Mouse (Mus musculus): ENCODE measurements around the gene Necab2. TPM values are rescaled to one million over a fixed set of nuclear protein-coding genes. Genes with fewer than 3 reads are reported as not detected.

Necab2 gene
- polyA plus RNA-seq, 1 experiment: not detected

- H3K4me1 ChIP-seq (ENCODE audit: control insufficient read depth, insufficient read depth, low read length): no peaks in the 10 kb centered on the region
- no peak overlapping the region for H3K4me3 ChIP-seq (ENCODE audit: insufficient read depth, low read length)
- no peak overlapping the region for H3K27ac ChIP-seq (ENCODE audit: insufficient read depth, low read depth, low read length)
- TF ChIP-seq CTCF (IDR thresholded peaks at IDR 0.05; ENCODE audit: low read depth, low read length) (no peak), POLR2A (IDR thresholded peaks at IDR 0.05; ENCODE audit: borderline replicate concordance, low read depth, low read length) (no peak)
Observed at GRCm38 (mm10) chr8:119502111-119502510, 55.6 kb downstream of the Necab2 start.

DNA sequence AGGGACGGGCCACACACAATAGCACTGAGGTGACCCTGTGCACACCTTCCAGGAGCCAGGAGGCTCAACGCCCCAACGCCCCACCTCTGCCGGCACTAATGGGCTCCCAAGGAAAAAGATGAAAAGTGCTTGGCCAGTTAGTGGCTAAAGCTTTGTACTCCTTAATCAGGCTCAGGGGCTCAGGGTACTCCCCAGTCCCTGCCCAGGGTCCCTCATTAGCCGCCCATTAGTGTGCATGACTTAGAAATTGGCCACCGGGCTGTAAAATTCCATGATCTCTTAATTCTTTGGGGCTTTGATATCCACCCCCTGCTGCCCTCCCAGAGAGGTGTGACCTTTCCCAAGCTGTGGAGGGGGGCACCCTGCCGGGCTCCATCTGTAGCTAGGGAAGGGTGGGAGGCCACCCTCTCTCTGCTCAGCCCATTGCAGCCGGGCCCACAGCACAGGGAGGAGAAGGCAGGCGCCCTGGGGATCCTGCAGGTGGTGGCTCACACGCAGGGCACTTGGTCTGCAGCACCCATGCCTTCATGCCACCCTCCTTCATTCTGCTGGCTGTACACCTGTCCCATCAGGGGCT, 56.8 kb downstream of the Necab2 start:
- H3K4me1 ChIP-seq (ENCODE audit: control insufficient read depth, insufficient read depth, low read length): no peaks in the 10 kb centered on the region
- no peak overlapping the region for H3K4me3 ChIP-seq (ENCODE audit: insufficient read depth, low read length)
- H3K27ac ChIP-seq (ENCODE audit: insufficient read depth, low read depth, low read length): no peak overlapping the region
- TF ChIP-seq CTCF (IDR thresholded peaks at IDR 0.05; ENCODE audit: low read depth, low read length) (no peak), POLR2A (IDR thresholded peaks at IDR 0.05; ENCODE audit: borderline replicate concordance, low read depth, low read length) (no peak)

GRCm38 (mm10) chr8:119505488-119505887, 59.0 kb downstream of the Necab2 start:
- Histone ChIP-seq H3K27ac (ENCODE audit: insufficient read depth, low read depth, low read length) (no peak overlapping the region), H3K4me3 (ENCODE audit: insufficient read depth, low read length) (no peak overlapping the region), H3K4me1 (ENCODE audit: control insufficient read depth, insufficient read depth, low read length) (no peaks in the 10 kb centered on the region)
- TF ChIP-seq CTCF (IDR thresholded peaks at IDR 0.05; ENCODE audit: low read depth, low read length) (no peak), POLR2A (IDR thresholded peaks at IDR 0.05; ENCODE audit: borderline replicate concordance, low read depth, low read length) (no peak)

DNA sequence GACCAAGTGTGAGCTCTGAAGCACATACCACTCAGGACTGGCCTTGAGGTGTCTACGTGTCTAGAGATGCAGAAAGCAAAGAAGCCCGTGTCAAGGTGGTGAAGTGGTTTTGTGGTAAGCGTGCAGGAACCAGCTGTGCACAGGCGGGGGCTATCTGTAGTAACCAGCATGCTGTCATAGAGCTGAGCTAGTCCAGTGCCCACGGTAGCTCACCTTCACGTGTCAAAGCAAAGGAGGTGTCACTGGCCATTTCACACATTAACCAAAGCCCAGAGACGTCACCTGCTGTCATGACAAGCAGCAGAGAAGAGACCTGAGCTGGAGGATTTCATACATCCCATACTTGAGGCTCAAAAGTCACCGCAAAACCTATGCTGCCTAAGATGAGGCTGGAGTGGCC, 59.6 kb downstream of the Necab2 start:
- TF ChIP-seq CTCF (IDR thresholded peaks at IDR 0.05; ENCODE audit: low read depth, low read length): no peak
- TF ChIP-seq POLR2A (IDR thresholded peaks at IDR 0.05; ENCODE audit: borderline replicate concordance, low read depth, low read length): no peak
- H3K4me1 ChIP-seq (ENCODE audit: control insufficient read depth, insufficient read depth, low read length): no peaks in the 10 kb centered on the region
- H3K27ac ChIP-seq (ENCODE audit: insufficient read depth, low read depth, low read length): no peak overlapping the region
- no peak overlapping the region for H3K4me3 ChIP-seq (ENCODE audit: insufficient read depth, low read length)

- H3K27ac ChIP-seq (ENCODE audit: insufficient read depth, low read depth, low read length): no peak overlapping the region
- H3K4me3 ChIP-seq (ENCODE audit: insufficient read depth, low read length): no peak overlapping the region
- TF ChIP-seq POLR2A (IDR thresholded peaks at IDR 0.05; ENCODE audit: borderline replicate concordance, low read depth, low read length) (no peak), CTCF (IDR thresholded peaks at IDR 0.05; ENCODE audit: low read depth, low read length) (no peak)
- H3K4me1 ChIP-seq (ENCODE audit: control insufficient read depth, insufficient read depth, low read length): no peaks in the 10 kb centered on the region
Observed at GRCm38 (mm10) chr8:119510471-119510870, 64.0 kb downstream of the Necab2 start.

- H3K27ac ChIP-seq (ENCODE audit: insufficient read depth, low read depth, low read length): no peak overlapping the region
- no peaks in the 10 kb centered on the region for H3K4me1 ChIP-seq (ENCODE audit: control insufficient read depth, insufficient read depth, low read length)
- H3K4me3 ChIP-seq (ENCODE audit: insufficient read depth, low read length): no peak overlapping the region
- TF ChIP-seq CTCF (IDR thresholded peaks at IDR 0.05; ENCODE audit: low read depth, low read length): no peak
- no peak for TF ChIP-seq POLR2A (IDR thresholded peaks at IDR 0.05; ENCODE audit: borderline replicate concordance, low read depth, low read length)
Observed at GRCm38 (mm10) chr8:119511722-119512121, 65.2 kb downstream of the Necab2 start.

GRCm38 (mm10) chr8:119513405-119513804, 66.9 kb downstream of the Necab2 start:
- H3K4me1 ChIP-seq (ENCODE audit: control insufficient read depth, insufficient read depth, low read length): no peaks in the 10 kb centered on the region
- H3K4me3 ChIP-seq (ENCODE audit: insufficient read depth, low read length): no peak overlapping the region
- no peak overlapping the region for H3K27ac ChIP-seq (ENCODE audit: insufficient read depth, low read depth, low read length)
- TF ChIP-seq CTCF (IDR thresholded peaks at IDR 0.05; ENCODE audit: low read depth, low read length) (no peak), POLR2A (IDR thresholded peaks at IDR 0.05; ENCODE audit: borderline replicate concordance, low read depth, low read length) (no peak)

DNA sequence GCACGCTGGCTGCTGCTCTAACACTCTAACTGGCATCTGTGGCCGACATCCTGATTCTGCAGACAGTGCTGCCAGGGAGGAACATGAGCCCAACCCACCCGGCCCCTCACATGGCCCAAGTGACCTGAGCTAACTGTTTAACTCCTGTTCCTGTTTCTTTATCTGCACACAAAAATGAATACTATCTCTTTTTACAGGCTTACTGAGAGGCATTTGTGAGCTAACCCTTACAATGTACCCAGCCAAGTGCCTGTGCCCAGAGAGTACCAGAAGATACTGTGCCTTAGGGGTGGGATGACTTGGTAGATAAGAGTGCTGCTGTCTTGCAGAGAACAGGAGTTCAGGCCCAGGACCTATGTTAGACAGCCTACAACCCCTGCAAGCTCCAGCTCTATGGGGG, 68.4 kb downstream of the Necab2 start:
- no peak overlapping the region for H3K27ac ChIP-seq (ENCODE audit: insufficient read depth, low read depth, low read length)
- H3K4me3 ChIP-seq (ENCODE audit: insufficient read depth, low read length): no peak overlapping the region
- H3K4me1 ChIP-seq (ENCODE audit: control insufficient read depth, insufficient read depth, low read length): no peaks in the 10 kb centered on the region
- no peak for TF ChIP-seq CTCF (IDR thresholded peaks at IDR 0.05; ENCODE audit: low read depth, low read length)
- TF ChIP-seq POLR2A (IDR thresholded peaks at IDR 0.05; ENCODE audit: borderline replicate concordance, low read depth, low read length): no peak

DNA sequence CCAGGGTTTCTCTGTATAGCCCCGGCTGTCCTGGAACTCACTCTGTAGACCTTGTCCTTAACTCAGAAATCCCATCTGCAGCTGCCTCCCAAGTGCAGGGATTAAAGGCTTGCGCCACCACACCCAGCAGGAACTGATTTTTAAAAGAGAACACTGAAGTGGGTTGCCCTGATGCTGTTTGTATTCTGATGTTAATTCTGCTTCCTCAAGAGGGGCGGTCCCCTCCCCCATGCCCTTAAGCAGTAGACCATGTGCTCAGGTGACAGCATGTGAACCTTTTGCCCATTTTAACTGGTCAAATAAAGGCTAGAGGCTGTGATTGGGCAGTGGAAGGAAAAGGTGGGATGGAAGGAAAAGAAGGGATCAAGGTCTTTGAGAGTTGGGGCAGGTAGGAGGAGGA, 69.2 kb downstream of the Necab2 start:
- no peak overlapping the region for H3K4me3 ChIP-seq (ENCODE audit: insufficient read depth, low read length)
- no peaks in the 10 kb centered on the region for H3K4me1 ChIP-seq (ENCODE audit: control insufficient read depth, insufficient read depth, low read length)
- TF ChIP-seq POLR2A (IDR thresholded peaks at IDR 0.05; ENCODE audit: borderline replicate concordance, low read depth, low read length): no peak
- TF ChIP-seq CTCF (IDR thresholded peaks at IDR 0.05; ENCODE audit: low read depth, low read length): no peak
- no peak overlapping the region for H3K27ac ChIP-seq (ENCODE audit: insufficient read depth, low read depth, low read length)

GRCm38 (mm10) chr8:119516674-119517073, 70.2 kb downstream of the Necab2 start:
- H3K27ac ChIP-seq (ENCODE audit: insufficient read depth, low read depth, low read length): no peak overlapping the region

DNA sequence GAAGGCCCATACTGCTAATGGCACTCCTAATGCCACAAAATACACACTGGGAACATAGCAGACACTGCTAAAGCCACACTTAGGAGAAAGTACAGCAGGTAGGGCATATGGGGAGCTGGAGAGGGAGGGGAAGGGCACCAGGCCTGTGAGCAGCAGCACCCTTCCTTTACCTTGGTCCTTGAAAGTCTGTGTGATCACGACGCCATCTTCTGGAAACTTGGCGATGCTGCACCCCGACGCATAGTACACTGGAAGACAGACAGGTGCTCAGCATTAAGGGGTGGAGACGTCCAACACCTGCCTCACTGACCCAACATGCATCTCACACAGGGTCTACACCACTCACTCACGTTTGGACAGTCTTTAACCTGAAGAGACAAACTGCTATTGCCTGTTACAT, 73.6 kb downstream of the Necab2 start:
- no peaks in the 10 kb centered on the region for H3K4me1 ChIP-seq (ENCODE audit: control insufficient read depth, insufficient read depth, low read length)
- no peak overlapping the region for H3K4me3 ChIP-seq (ENCODE audit: insufficient read depth, low read length)
- H3K27ac ChIP-seq (ENCODE audit: insufficient read depth, low read depth, low read length): no peak overlapping the region
- TF ChIP-seq POLR2A (IDR thresholded peaks at IDR 0.05; ENCODE audit: borderline replicate concordance, low read depth, low read length) (no peak), CTCF (IDR thresholded peaks at IDR 0.05; ENCODE audit: low read depth, low read length) (no peak)

More at GRCm38 (mm10) chr8:119516674-119517073, 70.2 kb downstream of the Necab2 start:
- Histone ChIP-seq H3K4me3 (ENCODE audit: insufficient read depth, low read length) (no peak overlapping the region), H3K4me1 (ENCODE audit: control insufficient read depth, insufficient read depth, low read length) (no peaks in the 10 kb centered on the region)
- TF ChIP-seq CTCF (IDR thresholded peaks at IDR 0.05; ENCODE audit: low read depth, low read length): no peak

Other genes starting within 250 kb of the Necab2 start
- 224 and 232 TPM in 2 replicates for gene Hsbp1, start 102.2 kb upstream of the Necab2 start, polyA plus RNA-seq (2012; ENCODE audit: insufficient read depth, insufficient read length, missing spikeins)
- 14.2 and 14.3 TPM in 2 replicates for gene Mlycd, start 51.8 kb upstream of the Necab2 start, polyA plus RNA-seq (2012; ENCODE audit: insufficient read depth, insufficient read length, missing spikeins)
- 33.8 and 34.3 TPM in 2 replicates for gene Osgin1, start 12.6 kb upstream of the Necab2 start, polyA plus RNA-seq (2012; ENCODE audit: insufficient read depth, insufficient read length, missing spikeins)
- gene Slc38a8, start 55.0 kb downstream of the Necab2 start, polyA plus RNA-seq (2012; ENCODE audit: insufficient read depth, insufficient read length, missing spikeins): not detected in 2 replicates
- 33.1 and 37.9 TPM in 2 replicates for gene Mbtps1, start 112.0 kb downstream of the Necab2 start, polyA plus RNA-seq (2012; ENCODE audit: insufficient read depth, insufficient read length, missing spikeins)
- 29.3 and 30.7 TPM in 2 replicates for gene Hsdl1, start 128.5 kb downstream of the Necab2 start, polyA plus RNA-seq (2012; ENCODE audit: insufficient read depth, insufficient read length, missing spikeins)
- gene Dnaaf1, start 128.5 kb downstream of the Necab2 start, polyA plus RNA-seq (2012; ENCODE audit: insufficient read depth, insufficient read length, missing spikeins): not detected in 2 replicates
- gene Taf1c, start 158.5 kb downstream of the Necab2 start, polyA plus RNA-seq (2012; ENCODE audit: insufficient read depth, insufficient read length, missing spikeins): 7.1 TPM in 2 replicates
- gene Adad2, start 166.0 kb downstream of the Necab2 start, polyA plus RNA-seq (2012; ENCODE audit: insufficient read depth, insufficient read length, missing spikeins): not detected in 2 replicates
- not detected in 2 replicates for gene Kcng4, start 189.0 kb downstream of the Necab2 start, polyA plus RNA-seq (2012; ENCODE audit: insufficient read depth, insufficient read length, missing spikeins)
- gene Wfdc1, start 219.6 kb downstream of the Necab2 start, polyA plus RNA-seq (2012; ENCODE audit: insufficient read depth, insufficient read length, missing spikeins): not detected in 2 replicates